Mouse (Mus musculus) stomach, postnatal 0 days (tissue): ENCODE measurements at regions not wholly inside any gene's neighbourhood (a gene's known extent, or its start where the extent isn't known, plus 50 kb on each side); places are given as distances from the start of the nearest gene placed in this dataset.
"Not testable (repeated sequence)": the region's sequence is repeated elsewhere in the genome, so short reads cannot be mapped to it uniquely, and the experiment has no call there.

Experiments used
- ATAC-seq: fragments of 200-750 bp; cut with Nextera tagmentation; 2 replicates; pipeline ENCODE4 v1.8.0; 2017; ENCODE audit not compliant: low FRiP score, low TSS enrichment
- DNase-seq: peaks from one replicate; pipeline ENCODE4 v3.0.0-alpha.2; 2016; ENCODE audit warnings: low spot score
- H3K27ac ChIP-seq: fragments of 300-500 bp; sonication (generic); replicated peaks from 2 replicates; pipeline ENCODE4 v1.5.1; 2014; ENCODE audit warnings: mild to moderate bottlenecking, control low read depth
- H3K27me3 ChIP-seq: fragments of 300-500 bp; sonication (generic); 2 replicates; pipeline ENCODE4 v1.6.1; 2014; ENCODE audit warnings: low read length; ENCODE audit not compliant: control insufficient read depth, insufficient read depth
- H3K36me3 ChIP-seq: fragments of 300-500 bp; sonication (generic); 2 replicates; pipeline ENCODE4 v1.6.1; 2014; ENCODE audit warnings: low read length, mixed read lengths; ENCODE audit not compliant: control insufficient read depth, insufficient read depth
- H3K4me1 ChIP-seq: fragments of 300-500 bp; sonication (generic); replicated peaks from 2 replicates; pipeline ENCODE4 v1.6.1; 2014; ENCODE audit warnings: antibody characterized with exemption; ENCODE audit not compliant: control insufficient read depth, insufficient read depth
- H3K4me2 ChIP-seq: fragments of 300-500 bp; sonication (generic); replicated peaks from 2 replicates; pipeline ENCODE4 v1.6.1; 2014; ENCODE audit warnings: low read depth, mild to moderate bottlenecking, control low read depth, moderate library complexity
- H3K4me3 ChIP-seq: fragments of 300-500 bp; sonication (generic); 2 replicates; pipeline ENCODE4 v1.5.1; 2014; ENCODE audit warnings: low read depth, low read length, control low read depth
- H3K9ac ChIP-seq: fragments of 300-500 bp; sonication (generic); 2 replicates; pipeline ENCODE4 v1.6.1; 2014; ENCODE audit warnings: mild to moderate bottlenecking, low read length, control low read depth, mixed read lengths
- H3K9me3 ChIP-seq: fragments of 300-500 bp; sonication (generic); 2 replicates; pipeline ENCODE4 v1.6.1; 2016; ENCODE audit warnings: low read length; ENCODE audit not compliant: control insufficient read depth
- CTCF ChIP-seq: IDR thresholded peaks from 2 replicates; pipeline ENCODE4 v1.5.1; 2016; ENCODE audit warnings: antibody characterized with exemption, low read depth, mild to moderate bottlenecking, moderate library complexity
- EP300 ChIP-seq: optimal IDR thresholded peaks from 2 replicates; pipeline ENCODE3; 2016; ENCODE audit warnings: antibody characterized with exemption
- WGBS: fragments of 180-500 bp; shearing (Covaris S2); extraction: QIAGEN DNeasy Blood & Tissue Kit; methylation state at CpG from one replicate; pipeline ENCODE4 v1.1.7; 2014; 5-methylcytosine and 5-hydroxymethylcytosine counted together

- Histone ChIP-seq H3K9ac (no peak overlapping the region), H3K27ac (no peak overlapping the region), H3K27me3 (no peaks in the 10 kb centered on the region), H3K9me3 (no peaks in the 10 kb centered on the region), H3K36me3 (no peaks in the 10 kb centered on the region), H3K4me1 (no peaks in the 10 kb centered on the region), H3K4me3 (no peak overlapping the region), H3K4me2 (no peak overlapping the region)
- TF ChIP-seq CTCF (no peak), EP300 (no peak)
- no peak for DNase-seq
- ATAC-seq: no peak
- WGBS: 40% methylated on average over 7 of the region's 7 CpGs
These were observed 59.1 kb downstream of the Zbtb18 start for GRCm38 (mm10) chr1:177501288-177501687.

- no peak overlapping the region for H3K4me3 ChIP-seq
- H3K4me2 ChIP-seq: no peak overlapping the region
- H3K27ac ChIP-seq: no peak overlapping the region
- no peaks in the 10 kb centered on the region for H3K36me3 ChIP-seq
- H3K4me1 ChIP-seq: no peaks in the 10 kb centered on the region
- H3K9ac ChIP-seq: no peak overlapping the region
- no peak for TF ChIP-seq EP300
- no peak for TF ChIP-seq CTCF
- DNase-seq: no peak
- no peaks in the 10 kb centered on the region for H3K9me3 ChIP-seq
- 74% methylated on average over 1 of the region's 1 CpGs for WGBS
- no peaks in the 10 kb centered on the region for H3K27me3 ChIP-seq
- no peak for ATAC-seq
These were observed 61.8 kb downstream of the Zbtb18 start for GRCm38 (mm10) chr1:177503946-177504345.

- Histone ChIP-seq H3K36me3 (no peaks in the 10 kb centered on the region), H3K4me3 (no peak overlapping the region), H3K4me2 (no peak overlapping the region), H3K27ac (no peak overlapping the region), H3K9me3 (no peaks in the 10 kb centered on the region), H3K27me3 (no peaks in the 10 kb centered on the region), H3K9ac (no peak overlapping the region), H3K4me1 (no peaks in the 10 kb centered on the region)
- WGBS: 83% methylated on average over 2 of the region's 2 CpGs
- TF ChIP-seq CTCF (no peak), EP300 (no peak)
- DNase-seq: no peak
- no peak for ATAC-seq
These were observed 62.6 kb downstream of the Zbtb18 start for GRCm38 (mm10) chr1:177504743-177505142.

GRCm38 (mm10) chr1:177507398-177507797 is 65.2 kb downstream of the Zbtb18 start:
- not testable (repeated sequence) for H3K4me2 ChIP-seq, H3K4me3 ChIP-seq, H3K27ac ChIP-seq, H3K36me3 ChIP-seq, H3K4me1 ChIP-seq, H3K9ac ChIP-seq, H3K9me3 ChIP-seq, H3K27me3 ChIP-seq, DNase-seq
- peak; percentile 86 for ATAC-seq
- 64% methylated on average over 4 of the region's 4 CpGs for WGBS

GRCm38 (mm10) chr1:177509786-177510185 is 67.6 kb downstream of the Zbtb18 start:
- Histone ChIP-seq H3K4me2 (no peak overlapping the region), H3K27me3 (no peaks in the 10 kb centered on the region), H3K4me3 (no peak overlapping the region), H3K36me3 (no peaks in the 10 kb centered on the region), H3K9ac (no peak overlapping the region), H3K4me1 (no peaks in the 10 kb centered on the region), H3K9me3 (no peaks in the 10 kb centered on the region), H3K27ac (no peak overlapping the region)
- WGBS: 79% methylated on average over 10 of the region's 10 CpGs
- no peak for DNase-seq
- no peak for ATAC-seq
- TF ChIP-seq CTCF: no peak

- DNase-seq (no peak), ATAC-seq (no peak)
- no peaks in the 10 kb centered on the region for H3K4me1 ChIP-seq
- H3K27me3 ChIP-seq: no peaks in the 10 kb centered on the region
- no peak for TF ChIP-seq EP300
- no peak for TF ChIP-seq CTCF
- 84% methylated on average over 2 of the region's 2 CpGs for WGBS
- H3K27ac ChIP-seq: no peak overlapping the region
- no peaks in the 10 kb centered on the region for H3K36me3 ChIP-seq
- no peaks in the 10 kb centered on the region for H3K9me3 ChIP-seq
- H3K4me3 ChIP-seq: no peak overlapping the region
- H3K4me2 ChIP-seq: no peak overlapping the region
- H3K9ac ChIP-seq: no peak overlapping the region
These were observed 70.0 kb downstream of the Zbtb18 start for GRCm38 (mm10) chr1:177512116-177512515.
